19 mouse cellular contexts compared by ENCODE assay signal in genomic region chr4:143104739-143105138, GRCm38 (mm10).
"Had no signal": no experiment of that assay in that cellular context is flagged by ENCODE, and none has a peak within 500 bp of the region (broad histone marks: within the 10 kb centered on the region; RNA-seq: fewer than 3 reads in every experiment).

No protein-coding gene starts in this region.

- H3K27ac ChIP-seq: kidney, embryonic 15.5 days; left cerebral cortex, adult 2 months; limb, embryonic 12.5 days; liver, embryonic 12.5 days; liver, embryonic 15.5 days; lung, embryonic 15.5 days had no signal

- DNase-seq: kidney, adult 8-10 months; kidney, postnatal 10 days; kidney, postnatal 36 days; layer of hippocampus, postnatal 36 days; liver; lung, adult 18-20 months; lung, postnatal 10 days; lung, postnatal 36 days; midbrain, embryonic 14.5 days; thymus, adult 18-20 months; thymus, postnatal 36 days had no signal

- ATAC-seq: liver, embryonic 12.5 days had no signal

- H3K9me3 ChIP-seq: kidney, embryonic 15.5 days; limb, embryonic 12.5 days; liver, embryonic 12.5 days; liver, embryonic 15.5 days; lung, embryonic 15.5 days had no signal

- H3K4me3 ChIP-seq: kidney, embryonic 15.5 days; left cerebral cortex, adult 2 months; limb, embryonic 12.5 days; liver, embryonic 12.5 days; liver, embryonic 15.5 days; lung, embryonic 15.5 days; megakaryocyte, embryonic 14.5 days had no signal

- H3K4me2 ChIP-seq: kidney, embryonic 15.5 days; limb, embryonic 12.5 days; liver, embryonic 12.5 days; liver, embryonic 15.5 days; lung, embryonic 15.5 days; midbrain, embryonic 11.5 days had no signal

- H3K9ac ChIP-seq: kidney, embryonic 15.5 days; limb, embryonic 12.5 days; liver, embryonic 12.5 days; liver, embryonic 15.5 days; lung, embryonic 15.5 days had no signal

- H3K27me3 ChIP-seq: kidney, embryonic 15.5 days; limb, embryonic 12.5 days; liver, embryonic 12.5 days; liver, embryonic 15.5 days; lung, embryonic 15.5 days had no signal
